Mouse (Mus musculus): Measurements from ENCODE around the gene Asb18. TPM values are rescaled to one million over a fixed set of nuclear protein-coding genes. Genes with fewer than 3 reads are reported as not detected.

The Asb18 gene
- total and polyA plus RNA-seq, 2 experiments from 2014 or later, result 0.49 to 1.2 TPM

DNA sequence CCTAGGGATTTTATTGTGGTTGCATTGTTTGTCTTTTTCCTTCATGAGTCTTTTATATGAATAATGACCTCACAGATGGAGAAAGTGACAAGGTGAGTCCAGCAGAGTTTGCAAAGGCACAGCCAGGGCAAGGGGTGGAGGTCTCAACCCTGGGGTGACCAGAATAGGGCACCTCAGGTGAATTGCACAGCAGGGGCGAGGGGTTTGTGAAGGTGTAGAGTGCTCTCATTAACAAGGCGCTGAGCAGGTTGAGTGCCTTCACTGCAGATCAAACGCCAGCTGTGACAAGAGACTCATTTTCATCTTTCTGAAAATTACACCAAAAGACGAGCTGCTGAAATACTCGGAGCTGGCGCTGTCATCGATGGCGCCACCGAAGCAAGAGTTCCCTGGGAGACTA is 46.9 kb downstream of the Asb18 start:
- 15% methylated on average over 9 of the region's 9 CpGs for WGBS
- Histone ChIP-seq H3K9ac (replicated peaks; ENCODE audit: low read length) (peak overlapping the region; percentile 55; the same call in 1 of the 2 replicates), H3K27me3 (ENCODE audit: insufficient read depth, low read length) (peaks cover 12% of the 10 kb centered on the region), H3K4me3 (ENCODE audit: low read length) (peak overlapping the region; percentile 45), H3K27ac (peak overlapping the region; percentile 74), H3K36me3 (ENCODE audit: insufficient read depth, low read length) (no peaks in the 10 kb centered on the region), H3K4me1 (ENCODE audit: insufficient read depth, low read length) (no peaks in the 10 kb centered on the region), H3K4me2 (ENCODE audit: low read depth, low read length) (peak overlapping the region; percentile 63), H3K9me3 (ENCODE audit: low read length) (no peaks in the 10 kb centered on the region)
- ATAC-seq (no peak), DNase-seq (ENCODE audit: low spot score) (peak; percentile 20)
- no peak for TF ChIP-seq CTCF (IDR thresholded peaks at IDR 0.05; ENCODE audit: low read depth)

DNA sequence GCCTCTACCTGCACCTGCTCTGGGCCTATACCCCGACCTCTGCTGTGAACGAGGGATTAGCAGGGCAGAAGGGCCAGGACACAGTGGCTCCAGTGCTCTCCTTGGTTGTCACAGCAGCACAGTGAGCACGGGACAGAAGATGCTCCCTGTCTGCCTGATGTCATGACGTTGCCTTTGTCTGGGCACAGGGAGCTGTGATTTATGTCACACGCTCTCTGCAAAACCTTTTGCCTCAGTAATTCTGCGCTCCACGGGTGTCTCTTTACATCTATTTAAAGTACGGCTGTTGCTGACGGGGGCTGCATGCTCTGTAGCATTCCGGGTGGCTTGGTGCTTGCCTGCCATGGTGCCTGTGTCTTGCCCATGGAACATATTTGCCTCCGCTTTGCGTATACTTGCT is 50.0 kb downstream of the Asb18 start:
- ATAC-seq (no peak), DNase-seq (ENCODE audit: low spot score) (no peak)
- 28% methylated on average over 12 of the region's 12 CpGs for WGBS
- H3K4me3 ChIP-seq (ENCODE audit: low read length), result no peak overlapping the region
- H3K4me2 ChIP-seq (ENCODE audit: low read depth, low read length), result no peak overlapping the region
- no peak overlapping the region for H3K27ac ChIP-seq
- H3K9ac ChIP-seq (replicated peaks; ENCODE audit: low read length), result no peak overlapping the region
- no peak for TF ChIP-seq CTCF (IDR thresholded peaks at IDR 0.05; ENCODE audit: low read depth)
- no peaks in the 10 kb centered on the region for H3K9me3 ChIP-seq (ENCODE audit: low read length)
- H3K4me1 ChIP-seq (ENCODE audit: insufficient read depth, low read length), result no peaks in the 10 kb centered on the region
- H3K27me3 ChIP-seq (ENCODE audit: insufficient read depth, low read length), result no peaks in the 10 kb centered on the region
- no peaks in the 10 kb centered on the region for H3K36me3 ChIP-seq (ENCODE audit: insufficient read depth, low read length)

DNA sequence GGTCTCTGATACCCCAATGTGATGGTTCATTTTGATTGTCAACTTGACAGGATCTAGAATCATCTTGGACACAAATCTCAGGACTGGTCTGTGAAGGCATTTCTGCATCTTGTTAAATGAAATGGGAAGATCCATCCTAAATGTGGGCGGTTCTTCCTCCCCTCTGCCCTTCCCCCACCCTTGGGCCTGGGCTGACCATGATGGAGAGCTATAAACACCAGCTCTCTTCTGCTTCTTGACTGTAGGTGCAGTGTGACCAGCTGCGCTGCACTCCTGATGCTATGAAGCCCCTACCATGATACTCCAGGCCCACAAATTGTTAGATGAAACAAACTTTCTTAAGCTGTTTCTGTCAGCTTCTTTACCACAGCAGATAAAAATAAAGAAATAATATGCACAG is 51.2 kb downstream of the Asb18 start:
- Histone ChIP-seq H3K4me1 (ENCODE audit: insufficient read depth, low read length) (no peaks in the 10 kb centered on the region), H3K4me3 (ENCODE audit: low read length) (no peak overlapping the region), H3K9me3 (ENCODE audit: low read length) (no peaks in the 10 kb centered on the region), H3K36me3 (ENCODE audit: insufficient read depth, low read length) (no peaks in the 10 kb centered on the region), H3K9ac (replicated peaks; ENCODE audit: low read length) (no peak overlapping the region), H3K27me3 (ENCODE audit: insufficient read depth, low read length) (no peaks in the 10 kb centered on the region), H3K27ac (no peak overlapping the region), H3K4me2 (ENCODE audit: low read depth, low read length) (no peak overlapping the region)
- no peak for TF ChIP-seq CTCF (IDR thresholded peaks at IDR 0.05; ENCODE audit: low read depth)
- DNase-seq (ENCODE audit: low spot score) (no peak), ATAC-seq (no peak)
- WGBS, result 84% methylated on average over 2 of the region's 2 CpGs

DNA sequence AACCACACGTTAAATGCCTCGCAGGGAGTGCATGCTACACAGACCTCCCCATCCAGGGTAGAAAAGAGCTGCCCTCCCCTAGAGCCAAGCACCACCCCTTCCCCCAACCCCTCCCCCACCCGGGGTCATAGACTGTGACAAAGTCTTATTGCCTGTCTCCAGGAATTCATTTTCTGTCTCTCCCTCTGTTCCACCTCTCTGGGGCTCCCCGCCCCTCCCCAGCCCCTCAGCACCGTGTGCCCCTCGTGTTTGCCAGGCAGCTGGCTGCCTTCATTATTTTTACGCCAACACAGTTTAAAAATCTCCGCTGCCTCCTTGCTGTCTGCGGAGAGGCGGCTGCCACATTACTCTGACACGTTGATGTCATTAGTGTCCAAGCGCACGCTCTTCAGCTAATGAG is 52.4 kb downstream of the Asb18 start:
- H3K27ac ChIP-seq, result no peak overlapping the region
- no peaks in the 10 kb centered on the region for H3K36me3 ChIP-seq (ENCODE audit: insufficient read depth, low read length)
- no peaks in the 10 kb centered on the region for H3K4me1 ChIP-seq (ENCODE audit: insufficient read depth, low read length)
- no peak for TF ChIP-seq CTCF (IDR thresholded peaks at IDR 0.05; ENCODE audit: low read depth)
- no peak overlapping the region for H3K9ac ChIP-seq (replicated peaks; ENCODE audit: low read length)
- peak overlapping the region; percentile 26 for H3K4me2 ChIP-seq (ENCODE audit: low read depth, low read length)
- H3K4me3 ChIP-seq (ENCODE audit: low read length), result no peak overlapping the region
- no peaks in the 10 kb centered on the region for H3K27me3 ChIP-seq (ENCODE audit: insufficient read depth, low read length)
- peak; percentile 40 for DNase-seq (ENCODE audit: low spot score)
- WGBS, result 5% methylated on average over 13 of the region's 13 CpGs
- 0 out of 2 replicates have a peak, but pooled peaks have one; percentile 36 for ATAC-seq
- H3K9me3 ChIP-seq (ENCODE audit: low read length), result no peaks in the 10 kb centered on the region

DNA sequence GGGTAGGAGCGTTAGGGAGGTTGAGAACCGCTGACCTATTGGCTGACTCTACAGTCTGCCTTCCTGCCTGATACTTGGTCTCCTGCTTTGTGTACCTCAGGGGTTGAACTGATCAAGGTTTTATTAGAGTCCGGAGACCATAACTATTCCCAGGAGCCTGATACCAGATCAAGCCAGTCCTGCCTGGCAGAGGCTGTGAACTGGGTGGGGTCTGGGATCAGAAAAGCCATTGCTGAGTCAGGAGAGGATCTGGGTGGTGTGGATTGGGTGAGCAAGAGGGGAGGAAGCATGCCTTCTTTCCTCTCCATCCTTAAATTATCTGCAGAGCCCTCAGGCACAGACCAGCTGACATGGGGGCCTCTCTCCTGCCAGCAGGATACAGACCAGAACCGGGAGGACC is 55.1 kb downstream of the Asb18 start:
- Histone ChIP-seq H3K9ac (replicated peaks; ENCODE audit: low read length) (no peak overlapping the region), H3K27ac (no peak overlapping the region), H3K9me3 (ENCODE audit: low read length) (no peaks in the 10 kb centered on the region), H3K4me3 (ENCODE audit: low read length) (no peak overlapping the region), H3K36me3 (ENCODE audit: insufficient read depth, low read length) (no peaks in the 10 kb centered on the region), H3K4me1 (ENCODE audit: insufficient read depth, low read length) (no peaks in the 10 kb centered on the region), H3K27me3 (ENCODE audit: insufficient read depth, low read length) (no peaks in the 10 kb centered on the region), H3K4me2 (ENCODE audit: low read depth, low read length) (no peak overlapping the region)
- no peak for DNase-seq (ENCODE audit: low spot score)
- WGBS, result 85% methylated on average over 4 of the region's 4 CpGs
- no peak for ATAC-seq
- TF ChIP-seq CTCF (IDR thresholded peaks at IDR 0.05; ENCODE audit: low read depth), result no peak

DNA sequence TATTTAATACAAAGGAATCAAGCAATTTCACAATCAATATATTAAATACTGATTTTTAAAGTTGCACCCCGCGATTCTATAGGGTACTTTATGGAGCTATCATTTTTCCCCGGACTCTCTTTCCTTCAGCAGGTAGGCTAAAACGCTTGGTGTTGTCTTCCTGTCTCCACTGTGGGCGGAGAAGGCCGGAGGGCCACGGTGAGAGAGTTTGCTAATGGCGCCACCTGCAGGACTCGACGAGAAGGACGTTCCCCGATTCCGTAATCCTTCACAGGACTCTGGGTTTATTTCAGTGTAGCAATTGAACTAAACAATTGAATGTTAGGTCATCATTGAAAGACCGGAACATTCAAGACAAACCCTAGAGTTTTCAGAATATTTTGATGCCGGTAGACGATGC is 71.3 kb downstream of the Asb18 start:
- H3K27me3 ChIP-seq (ENCODE audit: insufficient read depth, low read length), result peaks cover 34% of the 10 kb centered on the region
- H3K4me1 ChIP-seq (ENCODE audit: insufficient read depth, low read length), result 0 out of 2 replicates have a peak, but pooled peaks cover 6% of the 10 kb centered on the region
- DNase-seq (ENCODE audit: low spot score), result peak; percentile 88
- no peak overlapping the region for H3K4me3 ChIP-seq (ENCODE audit: low read length)
- ATAC-seq, result peak; percentile 61; the same call in 1 of the 2 replicates
- WGBS, result 1% methylated on average over 16 of the region's 16 CpGs
- TF ChIP-seq CTCF (IDR thresholded peaks at IDR 0.05; ENCODE audit: low read depth), result peak; percentile 89
- H3K4me2 ChIP-seq (ENCODE audit: low read depth, low read length), result 0 out of 2 replicates have a peak overlapping the region, but pooled peaks have one; percentile 13
- H3K9ac ChIP-seq (replicated peaks; ENCODE audit: low read length), result no peak overlapping the region
- no peaks in the 10 kb centered on the region for H3K9me3 ChIP-seq (ENCODE audit: low read length)
- no peaks in the 10 kb centered on the region for H3K36me3 ChIP-seq (ENCODE audit: insufficient read depth, low read length)
- no peak overlapping the region for H3K27ac ChIP-seq

DNA sequence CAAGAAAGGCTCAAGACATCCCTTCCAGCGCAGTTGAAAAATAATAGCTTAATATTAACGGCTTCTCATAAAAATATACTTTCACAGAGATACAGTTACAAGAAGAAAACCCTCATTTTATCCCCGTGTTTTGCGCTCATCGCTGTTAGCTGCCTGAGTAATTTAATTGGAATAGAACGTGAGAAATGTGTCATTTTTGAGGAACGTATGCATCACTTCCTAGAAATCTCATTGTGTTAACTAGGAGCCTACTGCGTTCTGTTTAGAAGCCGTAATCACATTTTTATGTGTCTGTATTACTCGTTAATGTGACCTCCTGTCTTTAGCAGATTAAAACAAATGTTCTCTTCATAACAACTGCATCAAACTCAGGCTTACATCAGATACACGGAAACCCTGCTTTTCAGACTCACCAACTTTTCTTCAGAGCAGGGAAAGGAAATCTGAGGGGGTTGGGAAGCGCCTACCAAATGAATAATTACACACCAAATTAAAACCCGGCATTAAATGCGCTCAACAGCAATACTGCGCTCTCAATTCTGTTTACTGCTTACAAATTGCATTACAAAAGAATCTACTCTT is 72.0 kb downstream of the Asb18 start:
- no peak overlapping the region for H3K27ac ChIP-seq
- H3K36me3 ChIP-seq (ENCODE audit: insufficient read depth, low read length), result no peaks in the 10 kb centered on the region
- peak overlapping the region; percentile 59 for H3K4me2 ChIP-seq (ENCODE audit: low read depth, low read length)
- DNase-seq (ENCODE audit: low spot score), result no peak
- ATAC-seq, result no peak
- H3K27me3 ChIP-seq (ENCODE audit: insufficient read depth, low read length), result peaks cover 39% of the 10 kb centered on the region
- H3K9me3 ChIP-seq (ENCODE audit: low read length), result no peaks in the 10 kb centered on the region
- 0 out of 2 replicates have a peak overlapping the region, but pooled peaks have one; percentile 5 for H3K9ac ChIP-seq (replicated peaks; ENCODE audit: low read length)
- TF ChIP-seq CTCF (IDR thresholded peaks at IDR 0.05; ENCODE audit: low read depth), result no peak
- H3K4me1 ChIP-seq (ENCODE audit: insufficient read depth, low read length), result 0 out of 2 replicates have a peak, but pooled peaks cover 6% of the 10 kb centered on the region
- WGBS, result 3% methylated on average over 15 of the region's 15 CpGs
- peak overlapping the region; percentile 28; the same call in 1 of the 2 replicates for H3K4me3 ChIP-seq (ENCODE audit: low read length)

Data from hindbrain, postnatal 0 days (tissue).